Mouse (Mus musculus): ENCODE data around the gene Mecom. TPM values are rescaled to one million over a fixed set of nuclear protein-coding genes. Genes with fewer than 3 reads are reported as not detected.

Gene Mecom
- polyA plus RNA-seq, 1 experiment: 0.47 TPM

DNA sequence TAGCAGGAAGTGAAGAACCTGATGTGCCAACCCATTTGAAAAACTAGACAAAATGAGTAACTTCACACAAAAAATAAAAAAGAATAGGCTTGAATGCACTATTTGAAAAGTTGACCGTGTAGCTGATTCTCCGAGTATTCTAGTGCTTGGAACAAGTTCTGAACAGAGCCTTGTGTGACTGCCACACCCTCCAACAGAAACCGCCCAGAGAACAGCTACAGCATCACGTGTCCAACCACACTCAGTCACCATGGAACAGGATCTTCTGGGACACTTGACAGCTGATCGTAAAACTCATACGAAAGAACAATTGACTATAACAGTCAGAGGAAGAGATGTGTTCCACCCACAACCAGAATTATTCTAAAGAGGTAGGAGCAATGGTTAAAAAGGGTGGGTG, 215.5 kb downstream of the Mecom start:
- 83% methylated on average over 6 of the region's 6 CpGs for WGBS
- TF ChIP-seq CTCF (IDR thresholded peaks at IDR 0.05; ENCODE audit: extremely low read depth, insufficient read depth, insufficient read length, insufficient replicate concordance) (no peak), POLR2A (IDR thresholded peaks at IDR 0.05; ENCODE audit: low read depth, low read length) (no peak)
- DNase-seq (ENCODE audit: low read depth in 1 of 2, low spot score in 2 of 2): no peak
- Histone ChIP-seq H3K27me3 (ENCODE audit: control insufficient read depth, insufficient read depth, low read length) (no peaks in the 10 kb centered on the region), H3K4me1 (ENCODE audit: control insufficient read depth, insufficient read depth, insufficient read length) (no peaks in the 10 kb centered on the region), H3K4me3 (ENCODE audit: extremely low read depth, insufficient read depth, insufficient read length) (no peak overlapping the region), H3K27ac (ENCODE audit: insufficient read depth, low read length) (no peak overlapping the region), H3K36me3 (ENCODE audit: control insufficient read depth, insufficient read depth, low read length) (no peaks in the 10 kb centered on the region)

DNA sequence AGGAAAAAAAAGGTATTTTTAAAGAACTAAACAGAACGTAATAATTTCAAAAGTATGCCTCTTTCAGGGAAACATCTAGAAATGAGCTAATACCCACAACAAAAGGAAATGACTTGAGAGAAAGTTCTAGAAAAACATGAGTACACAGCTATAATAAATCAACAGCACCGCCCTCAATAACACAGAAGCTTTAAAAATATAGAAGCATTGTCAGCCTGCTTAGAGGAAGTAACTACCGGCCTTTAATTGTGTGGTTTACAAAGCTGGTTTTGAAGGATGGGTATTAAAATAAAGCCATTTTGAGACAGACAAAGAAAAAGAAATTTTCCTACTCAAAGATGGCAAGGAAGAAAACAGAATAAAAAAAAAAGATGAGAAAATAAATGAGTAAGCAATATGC, 217.3 kb downstream of the Mecom start:
- 8% methylated on average over 3 of the region's 3 CpGs for WGBS
- DNase-seq (ENCODE audit: low read depth in 1 of 2, low spot score in 2 of 2): no peak
- Histone ChIP-seq H3K4me1 (ENCODE audit: control insufficient read depth, insufficient read depth, insufficient read length) (no peaks in the 10 kb centered on the region), H3K4me3 (ENCODE audit: extremely low read depth, insufficient read depth, insufficient read length) (no peak overlapping the region), H3K27ac (ENCODE audit: insufficient read depth, low read length) (no peak overlapping the region), H3K27me3 (ENCODE audit: control insufficient read depth, insufficient read depth, low read length) (no peaks in the 10 kb centered on the region), H3K36me3 (ENCODE audit: control insufficient read depth, insufficient read depth, low read length) (no peaks in the 10 kb centered on the region)
- TF ChIP-seq POLR2A (IDR thresholded peaks at IDR 0.05; ENCODE audit: low read depth, low read length): no peak
- no peak for TF ChIP-seq CTCF (IDR thresholded peaks at IDR 0.05; ENCODE audit: extremely low read depth, insufficient read depth, insufficient read length, insufficient replicate concordance)

DNA sequence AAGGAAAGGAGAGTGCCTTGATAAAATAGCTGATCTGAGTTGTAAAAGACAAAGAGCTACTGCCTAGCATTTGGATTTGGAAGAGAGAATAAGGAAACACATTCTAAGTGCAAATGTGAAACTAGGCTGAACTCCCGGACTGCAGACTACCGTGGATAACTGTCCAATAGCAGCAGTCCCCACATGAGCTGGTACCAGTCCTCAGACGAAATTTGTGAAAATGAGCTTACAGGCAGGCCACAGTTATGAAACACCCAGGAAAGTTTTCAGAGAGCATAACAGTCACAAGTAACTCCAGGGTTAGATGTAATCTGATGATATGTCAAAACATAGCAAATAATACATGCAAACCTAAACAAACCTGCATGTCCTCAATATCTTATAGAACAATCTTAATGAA, 217.8 kb downstream of the Mecom start:
- Histone ChIP-seq H3K27ac (ENCODE audit: insufficient read depth, low read length) (no peak overlapping the region), H3K4me1 (ENCODE audit: control insufficient read depth, insufficient read depth, insufficient read length) (no peaks in the 10 kb centered on the region), H3K4me3 (ENCODE audit: extremely low read depth, insufficient read depth, insufficient read length) (no peak overlapping the region), H3K27me3 (ENCODE audit: control insufficient read depth, insufficient read depth, low read length) (no peaks in the 10 kb centered on the region), H3K36me3 (ENCODE audit: control insufficient read depth, insufficient read depth, low read length) (no peaks in the 10 kb centered on the region)
- DNase-seq (ENCODE audit: low read depth in 1 of 2, low spot score in 2 of 2): no peak
- TF ChIP-seq POLR2A (IDR thresholded peaks at IDR 0.05; ENCODE audit: low read depth, low read length): no peak
- no peak for TF ChIP-seq CTCF (IDR thresholded peaks at IDR 0.05; ENCODE audit: extremely low read depth, insufficient read depth, insufficient read length, insufficient replicate concordance)
- WGBS: 38% methylated on average over 3 of the region's 3 CpGs

DNA sequence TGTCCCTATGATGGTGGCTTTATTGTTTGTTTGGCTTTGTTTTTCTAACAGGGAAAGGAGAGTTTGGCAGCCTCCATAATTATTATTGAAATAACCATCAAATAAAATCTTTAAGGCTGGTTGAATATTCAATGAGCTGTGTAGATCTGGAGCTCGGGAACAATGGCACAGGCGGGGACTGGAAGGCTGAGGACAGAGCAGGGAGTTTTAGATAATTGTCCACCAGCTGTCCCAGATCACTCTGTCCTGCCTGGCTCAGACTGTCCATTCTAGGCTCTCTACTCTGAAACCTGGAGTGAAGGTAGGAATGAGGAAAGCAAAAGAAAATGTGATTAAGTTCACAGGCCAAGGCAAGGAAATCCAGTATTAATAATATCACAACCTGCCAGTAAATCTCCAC, 232.9 kb downstream of the Mecom start:
- no peak for TF ChIP-seq POLR2A (IDR thresholded peaks at IDR 0.05; ENCODE audit: low read depth, low read length)
- no peak for TF ChIP-seq CTCF (IDR thresholded peaks at IDR 0.05; ENCODE audit: extremely low read depth, insufficient read depth, insufficient read length, insufficient replicate concordance)
- Histone ChIP-seq H3K4me1 (ENCODE audit: control insufficient read depth, insufficient read depth, insufficient read length) (no peaks in the 10 kb centered on the region), H3K36me3 (ENCODE audit: control insufficient read depth, insufficient read depth, low read length) (no peaks in the 10 kb centered on the region), H3K27ac (ENCODE audit: insufficient read depth, low read length) (no peak overlapping the region), H3K27me3 (ENCODE audit: control insufficient read depth, insufficient read depth, low read length) (no peaks in the 10 kb centered on the region), H3K4me3 (ENCODE audit: extremely low read depth, insufficient read depth, insufficient read length) (no peak overlapping the region)
- no peak for DNase-seq (ENCODE audit: low read depth in 1 of 2, low spot score in 2 of 2)
- 90% methylated on average over 2 of the region's 2 CpGs for WGBS

DNA sequence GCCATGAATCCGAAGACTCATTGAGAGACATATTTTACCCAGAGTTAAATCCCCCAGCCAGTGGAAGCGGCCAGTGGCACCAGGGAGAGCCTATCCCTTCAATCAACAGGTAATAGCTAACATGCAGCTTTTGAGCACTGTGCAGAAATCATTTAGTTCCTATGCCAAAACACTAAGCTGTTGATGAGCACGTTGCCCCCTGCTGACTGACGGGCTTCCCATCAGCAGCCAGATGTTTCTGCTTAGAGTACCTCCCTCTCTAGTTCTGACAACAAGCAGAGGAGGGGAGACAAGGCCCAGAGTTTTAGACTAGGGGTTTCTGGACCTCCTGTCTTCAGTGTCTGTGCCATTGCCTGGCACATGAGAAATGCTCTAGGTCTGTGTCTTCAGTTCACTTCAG, 239.7 kb downstream of the Mecom start:
- WGBS: 70% methylated on average over 4 of the region's 4 CpGs
- TF ChIP-seq CTCF (IDR thresholded peaks at IDR 0.05; ENCODE audit: extremely low read depth, insufficient read depth, insufficient read length, insufficient replicate concordance) (no peak), POLR2A (IDR thresholded peaks at IDR 0.05; ENCODE audit: low read depth, low read length) (no peak)
- H3K36me3 ChIP-seq (ENCODE audit: control insufficient read depth, insufficient read depth, low read length): no peaks in the 10 kb centered on the region

DNA sequence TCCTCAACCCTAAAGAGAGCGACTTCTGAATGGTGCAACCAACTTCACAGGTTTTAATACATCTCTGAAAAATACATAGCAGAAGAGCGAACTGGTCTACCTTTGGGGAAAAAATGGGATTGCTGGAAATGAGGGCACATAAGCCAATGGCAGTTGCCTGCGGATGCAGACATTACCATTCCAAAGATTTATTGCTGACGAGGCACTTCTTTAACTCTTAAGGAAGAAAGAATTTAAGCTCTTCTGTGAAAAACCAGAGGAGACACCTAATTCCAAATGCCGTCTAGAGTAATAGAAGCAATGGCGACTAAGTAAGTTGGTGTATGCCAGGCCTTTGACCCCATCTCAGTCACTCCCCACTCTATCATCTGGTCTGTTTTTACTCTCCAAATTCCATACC, 240.2 kb downstream of the Mecom start:
- WGBS: 92% methylated on average over 6 of the region's 6 CpGs

More for the DNA sequence above, 239.7 kb downstream of the Mecom start:
- Histone ChIP-seq H3K4me3 (ENCODE audit: extremely low read depth, insufficient read depth, insufficient read length) (no peak overlapping the region), H3K27ac (ENCODE audit: insufficient read depth, low read length) (no peak overlapping the region), H3K4me1 (ENCODE audit: control insufficient read depth, insufficient read depth, insufficient read length) (no peaks in the 10 kb centered on the region), H3K27me3 (ENCODE audit: control insufficient read depth, insufficient read depth, low read length) (no peaks in the 10 kb centered on the region)
- DNase-seq (ENCODE audit: low read depth in 1 of 2, low spot score in 2 of 2): no peak

DNA sequence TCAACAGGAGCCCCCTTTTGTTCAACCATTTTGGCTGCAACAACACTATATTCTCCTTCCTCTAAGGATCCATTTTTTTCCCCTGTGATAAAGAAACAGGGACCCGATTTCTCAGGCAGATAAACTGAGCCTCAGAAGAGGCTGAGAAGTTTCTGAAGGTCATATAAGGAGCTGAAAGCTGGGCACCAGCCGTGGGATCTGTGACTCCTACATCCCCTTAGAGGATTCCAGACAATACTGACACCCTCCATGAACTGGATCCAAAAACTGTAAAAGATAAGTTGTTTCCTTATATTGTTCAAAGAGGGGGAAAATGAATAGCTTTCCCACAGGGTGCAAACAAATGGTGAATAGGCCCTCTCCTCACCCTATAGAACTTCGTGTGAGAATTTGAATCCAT, 241.7 kb downstream of the Mecom start:
- 70% methylated on average over 3 of the region's 3 CpGs for WGBS
- TF ChIP-seq CTCF (IDR thresholded peaks at IDR 0.05; ENCODE audit: extremely low read depth, insufficient read depth, insufficient read length, insufficient replicate concordance) (no peak), POLR2A (IDR thresholded peaks at IDR 0.05; ENCODE audit: low read depth, low read length) (no peak)
- H3K4me3 ChIP-seq (ENCODE audit: extremely low read depth, insufficient read depth, insufficient read length): no peak overlapping the region
- H3K4me1 ChIP-seq (ENCODE audit: control insufficient read depth, insufficient read depth, insufficient read length): no peaks in the 10 kb centered on the region
- DNase-seq (ENCODE audit: low read depth in 1 of 2, low spot score in 2 of 2): no peak
- H3K27me3 ChIP-seq (ENCODE audit: control insufficient read depth, insufficient read depth, low read length): no peaks in the 10 kb centered on the region
- H3K36me3 ChIP-seq (ENCODE audit: control insufficient read depth, insufficient read depth, low read length): no peaks in the 10 kb centered on the region
- H3K27ac ChIP-seq (ENCODE audit: insufficient read depth, low read length): no peak overlapping the region

More for the DNA sequence above, 240.2 kb downstream of the Mecom start:
- Histone ChIP-seq H3K4me3 (ENCODE audit: extremely low read depth, insufficient read depth, insufficient read length) (no peak overlapping the region), H3K27me3 (ENCODE audit: control insufficient read depth, insufficient read depth, low read length) (no peaks in the 10 kb centered on the region), H3K27ac (ENCODE audit: insufficient read depth, low read length) (no peak overlapping the region), H3K4me1 (ENCODE audit: control insufficient read depth, insufficient read depth, insufficient read length) (no peaks in the 10 kb centered on the region), H3K36me3 (ENCODE audit: control insufficient read depth, insufficient read depth, low read length) (no peaks in the 10 kb centered on the region)
- TF ChIP-seq CTCF (IDR thresholded peaks at IDR 0.05; ENCODE audit: extremely low read depth, insufficient read depth, insufficient read length, insufficient replicate concordance) (no peak), POLR2A (IDR thresholded peaks at IDR 0.05; ENCODE audit: low read depth, low read length) (no peak)
- no peak for DNase-seq (ENCODE audit: low read depth in 1 of 2, low spot score in 2 of 2)
